Mouse (Mus musculus): ENCODE measurements at regions not wholly inside any gene's neighbourhood (a gene's known extent, or its start where the extent isn't known, plus 50 kb on each side); places are given as distances from the start of the nearest gene placed in this dataset.

DNA sequence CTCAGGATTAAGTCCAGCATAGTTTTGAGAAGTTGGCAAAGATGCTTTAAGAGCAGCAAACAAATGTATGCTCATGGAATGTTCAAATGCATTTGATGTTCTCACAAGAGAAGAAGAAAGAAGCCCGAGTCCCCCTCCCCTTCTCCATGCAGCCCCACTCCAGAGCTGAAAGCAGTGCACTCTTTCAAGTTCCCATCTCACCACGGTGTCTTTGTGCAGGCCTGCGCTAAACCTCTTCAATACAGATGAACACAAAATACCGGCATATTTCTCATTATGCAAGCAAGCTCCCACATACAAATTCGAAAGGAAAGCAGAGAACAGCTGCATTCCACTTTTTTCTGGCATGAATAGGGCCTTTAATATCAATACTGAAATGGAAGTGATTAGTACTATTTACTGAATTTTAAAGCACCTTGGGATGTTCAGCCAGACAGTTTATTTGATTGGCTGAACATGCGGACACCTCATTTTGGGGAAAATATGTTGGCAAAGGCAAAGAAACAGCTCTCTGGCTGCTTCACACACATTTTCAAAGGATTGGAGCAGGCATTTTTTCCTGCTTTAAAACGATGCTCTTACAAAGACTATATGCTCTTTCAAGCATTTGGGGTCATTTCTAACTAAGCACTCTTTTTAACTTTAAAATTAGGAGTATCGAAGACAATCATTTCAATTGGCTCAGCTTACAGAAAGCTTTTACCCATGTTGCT is 595.8 kb downstream of the Car8 start:
- peak; percentile 6 for DNase-seq (ENCODE audit: low spot score in 2 of 2)

- no peak for DNase-seq (ENCODE audit: low spot score in 2 of 2)
Measured at GRCm38 (mm10) chr4:7597671-7598390, 641.0 kb downstream of the Car8 start.

DNA sequence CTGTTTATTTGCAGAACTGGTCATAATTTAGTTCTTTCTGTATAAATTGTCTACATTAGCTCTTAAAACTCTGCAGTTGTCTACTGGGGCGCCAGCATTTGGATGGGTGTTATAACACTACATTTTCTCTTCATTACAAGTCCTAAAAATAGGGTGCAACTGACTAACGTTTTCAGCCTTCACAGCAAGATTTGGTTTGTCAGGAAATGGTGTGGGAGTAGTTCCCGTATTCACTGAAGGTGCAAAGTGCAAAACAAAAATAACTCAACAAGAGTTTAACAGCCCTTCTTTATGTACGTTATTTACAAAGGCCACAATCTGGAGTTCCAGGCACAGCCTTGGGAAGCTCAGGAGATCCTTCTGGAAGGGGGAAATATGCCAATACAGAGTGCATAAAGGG is 642.7 kb downstream of the Car8 start:
- peak; percentile 52 to 57 for DNase-seq (ENCODE audit: low spot score in 2 of 2)

GRCm38 (mm10) chr4:7583851-7584250 is 655.0 kb downstream of the Car8 start:
- no peak for DNase-seq (ENCODE audit: low spot score in 2 of 2)

GRCm38 (mm10) chr4:7581931-7582330 is 656.9 kb downstream of the Car8 start:
- no peak for DNase-seq (ENCODE audit: low spot score in 2 of 2)

- DNase-seq (ENCODE audit: low spot score in 2 of 2), result no peak
Measured at GRCm38 (mm10) chr4:7581220-7581916, 657.5 kb downstream of the Car8 start.

GRCm38 (mm10) chr4:7580554-7581219 is 658.2 kb downstream of the Car8 start:
- peak; percentile 42 to 44 for DNase-seq (ENCODE audit: low spot score in 2 of 2)

GRCm38 (mm10) chr4:7574011-7574410 is 664.8 kb downstream of the Car8 start:
- DNase-seq (ENCODE audit: low spot score in 2 of 2), result no peak

GRCm38 (mm10) chr4:7567687-7568393 is 671.0 kb downstream of the Car8 start:
- DNase-seq (ENCODE audit: low spot score in 2 of 2), result peak in 1 of 2 experiments; percentile 14

DNA sequence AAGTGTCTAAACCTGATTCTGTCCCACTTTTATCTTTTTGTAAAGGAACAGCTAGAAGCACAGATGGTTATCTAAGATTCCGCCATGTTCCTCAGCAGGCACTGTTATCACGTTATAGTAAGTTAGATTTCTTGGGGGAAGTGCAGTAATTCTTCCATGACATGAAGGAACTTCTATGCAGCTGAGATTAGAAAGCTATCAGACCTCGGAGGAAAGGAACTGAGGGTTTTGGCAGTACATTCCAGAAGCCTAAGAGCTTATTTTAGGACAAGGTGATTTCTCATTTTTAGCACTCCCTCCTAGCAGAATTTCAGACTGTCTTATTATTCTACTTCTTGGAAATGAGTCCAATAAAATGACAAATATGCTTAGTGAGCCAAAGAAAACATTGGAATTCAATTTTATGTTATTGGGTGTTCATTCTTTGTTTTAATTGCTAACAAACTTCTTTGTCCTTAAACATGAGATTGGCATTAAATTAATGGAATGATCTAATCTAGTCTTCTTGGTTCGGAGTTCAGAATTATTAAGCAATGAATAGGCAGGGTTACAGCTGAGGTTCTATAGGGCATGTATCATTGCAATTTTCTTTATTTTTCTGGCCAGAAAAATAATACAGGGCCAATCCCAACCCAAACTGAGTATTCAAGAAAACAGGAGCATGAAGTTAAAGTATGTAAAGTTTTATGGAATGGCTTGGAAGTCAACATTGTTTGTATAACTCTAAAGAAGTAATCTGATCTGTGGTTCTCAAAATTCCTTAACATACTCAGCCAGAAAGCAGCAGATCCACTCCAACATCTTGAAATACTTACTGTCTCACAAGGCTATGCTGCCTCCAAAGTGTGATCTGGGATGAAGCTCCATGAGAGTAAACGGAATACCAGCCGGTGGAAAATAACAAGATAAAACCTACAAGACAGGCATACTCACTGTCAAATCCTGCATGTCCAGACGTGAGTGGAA is 678.7 kb downstream of the Car8 start:
- no peak for DNase-seq (ENCODE audit: low spot score in 2 of 2)

DNA sequence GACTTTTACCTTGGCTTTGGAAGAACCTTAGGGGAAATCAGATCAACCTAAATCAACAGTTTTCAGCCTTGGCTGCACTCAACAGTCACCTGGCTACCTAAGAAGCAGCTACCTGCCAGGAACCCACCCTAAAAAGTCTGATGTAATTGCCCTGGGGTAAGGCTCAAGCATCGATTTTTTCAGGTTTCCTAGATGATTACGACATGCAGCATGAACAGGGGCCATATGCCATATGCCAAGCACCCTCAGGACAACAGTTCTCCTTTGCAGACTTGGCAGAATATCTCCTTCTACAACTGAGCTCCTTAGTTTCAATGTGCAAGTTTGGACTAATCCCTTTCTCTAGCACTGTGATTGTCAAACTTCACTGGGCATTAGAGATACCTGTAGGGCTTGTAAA is 680.1 kb downstream of the Car8 start:
- DNase-seq (ENCODE audit: low spot score in 2 of 2), result no peak

- DNase-seq (ENCODE audit: low spot score in 2 of 2), result no peak
Measured at GRCm38 (mm10) chr4:7534301-7534700, 704.5 kb downstream of the Car8 start.

- no peak for DNase-seq (ENCODE audit: low spot score in 2 of 2)
Measured at GRCm38 (mm10) chr4:7527718-7528117, 711.1 kb downstream of the Car8 start.

GRCm38 (mm10) chr4:7513081-7513480 is 725.8 kb downstream of the Car8 start:
- no peak for DNase-seq (ENCODE audit: low spot score in 2 of 2)

- no peak for DNase-seq (ENCODE audit: low spot score in 2 of 2)
Measured at GRCm38 (mm10) chr4:7485552-7485951, 753.3 kb downstream of the Car8 start.

- no peak for DNase-seq (ENCODE audit: low spot score in 2 of 2)
Measured at GRCm38 (mm10) chr4:7455130-7455529, 783.7 kb downstream of the Car8 start.

DNA sequence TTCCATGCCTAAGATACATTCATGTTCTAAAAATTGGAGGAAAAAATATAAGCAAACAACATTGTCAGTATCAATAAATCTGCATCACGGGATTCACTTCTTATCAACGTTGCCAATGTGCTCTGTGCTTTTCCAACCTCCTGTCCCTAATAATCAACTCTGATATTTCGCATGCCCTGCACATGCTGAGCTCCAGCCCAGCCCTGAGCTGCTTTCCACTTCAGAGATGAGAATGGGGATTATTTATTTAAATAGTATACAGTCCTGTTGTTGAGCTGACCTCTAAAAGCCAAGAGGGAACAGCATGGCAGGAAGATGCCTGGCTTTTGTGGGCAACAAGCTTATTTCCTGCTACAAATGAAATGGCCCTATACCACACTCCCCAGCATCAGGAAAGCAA is 786.2 kb downstream of the Car8 start:
- DNase-seq (ENCODE audit: low spot score in 2 of 2), result no peak

DNA sequence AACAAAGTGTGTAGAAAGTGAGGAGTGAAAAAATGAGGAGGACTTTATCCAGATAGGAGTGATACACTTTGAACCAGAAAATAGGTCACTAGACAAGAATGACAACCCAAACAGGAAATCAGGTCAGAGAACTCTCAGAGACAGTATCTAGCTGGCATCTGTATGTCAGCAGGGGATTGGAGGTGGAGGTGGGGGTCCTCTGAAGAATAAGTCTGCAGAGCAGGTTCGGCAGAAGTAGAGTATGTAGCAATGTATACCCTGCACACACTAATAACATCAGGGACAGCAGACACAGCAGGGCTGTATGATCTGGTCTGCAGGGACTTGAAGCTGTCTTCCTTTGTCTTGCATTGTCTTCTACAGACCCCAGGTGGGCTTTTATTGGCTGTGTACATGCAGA is 787.9 kb downstream of the Car8 start:
- no peak for DNase-seq (ENCODE audit: low spot score in 2 of 2)

- DNase-seq (ENCODE audit: low spot score in 2 of 2), result no peak
Measured at GRCm38 (mm10) chr4:7429308-7429707, 809.5 kb downstream of the Car8 start.

- DNase-seq (ENCODE audit: low spot score in 2 of 2), result no peak
Measured at GRCm38 (mm10) chr4:7424081-7424480, 814.8 kb downstream of the Car8 start.

Data from right cerebral cortex, adult 2 months (tissue).